Mouse (Mus musculus) left cerebral cortex, postnatal 10 days (tissue): ENCODE data around the gene Tmem8b. TPM values are rescaled to one million over a fixed set of nuclear protein-coding genes. Genes with fewer than 3 reads are reported as not detected.

Experiments used
- DNase-seq, 2 experiments: peaks; one replicate each; pipeline ENCODE4 v3.0.0; 2021 to 2022; ENCODE audit warnings: low spot score in 2 of 2, mixed read lengths in 1 of 2; ENCODE audit errors: extremely low spot score in 1 of 2
- intact Hi-C: fragments of 180-260 bp; cut with DNase I; formaldehyde crosslinking; loops from one replicate; pipeline ENCODE4 v1.15.1; 2025
- total RNA-seq, 2 experiments: library from RNA; stranded (reverse); gene quantifications; 2 replicates each; pipeline ENCODE4 v1.2.3; 2021

Gene Tmem8b
- total RNA-seq, 2 experiments from 2014 or later = 57.8 to 60.1 TPM

GRCm38 (mm10) chr4:43703851-43704250, 35.1 kb downstream of the Tmem8b start:
- peak in 1 of 2 experiments; percentile 58 for DNase-seq
- intact Hi-C loops = no loop called here

GRCm38 (mm10) chr4:43705991-43706390, 37.2 kb downstream of the Tmem8b start:
- intact Hi-C loops = loop anchor here (5.0 kb wide), 1 partner anchor 34 kb away; no protein-coding TSS in a partner anchor
- no peak for DNase-seq

- DNase-seq = no peak
- intact Hi-C loops = loop anchor here (5.0 kb wide), 1 partner anchor 38 kb away; no protein-coding TSS in a partner anchor
Measured at GRCm38 (mm10) chr4:43709869-43710268, 41.1 kb downstream of the Tmem8b start, which contains the start of gene Olfr71. Gene Olfr71, minus strand, starts transcription at chr4:43710255.

- intact Hi-C loops = loop anchor here (2.0 kb wide), 1 partner anchor 81 kb away; the partner anchor contains the start of gene Npr2
- peak; percentile 56 to 83 for DNase-seq
Measured at GRCm38 (mm10) chr4:43711821-43712220, 43.0 kb downstream of the Tmem8b start.

GRCm38 (mm10) chr4:43713652-43714219, 45.0 kb downstream of the Tmem8b start:
- DNase-seq = no peak
- intact Hi-C loops = loop anchor here (2.0 kb wide), 1 partner anchor 83 kb away; the partner anchor contains the start of gene Npr2

GRCm38 (mm10) chr4:43720491-43721228, 51.9 kb downstream of the Tmem8b start:
- intact Hi-C loops = no loop called here
- no peak for DNase-seq

GRCm38 (mm10) chr4:43722191-43722590, 53.4 kb downstream of the Tmem8b start:
- DNase-seq = peak in 1 of 2 experiments; percentile 40
- intact Hi-C loops = no loop called here

- intact Hi-C loops = no loop called here
- DNase-seq = peak in 1 of 2 experiments; percentile 68
Measured at GRCm38 (mm10) chr4:43724764-43725163, 56.0 kb downstream of the Tmem8b start.

GRCm38 (mm10) chr4:43726228-43726993, 57.6 kb downstream of the Tmem8b start:
- DNase-seq = no peak
- intact Hi-C loops = no loop called here

- intact Hi-C loops = no loop called here
- DNase-seq = peak in 1 of 2 experiments; percentile 90
Measured at GRCm38 (mm10) chr4:43726995-43727394, 58.2 kb downstream of the Tmem8b start, which contains the start of gene Hrct1. Gene Hrct1, plus strand, starts transcription at chr4:43727188.

- no peak for DNase-seq
- intact Hi-C loops = no loop called here
Measured at GRCm38 (mm10) chr4:43727718-43728575, 59.2 kb downstream of the Tmem8b start.

- DNase-seq = peak in 1 of 2 experiments; percentile 55
Measured at GRCm38 (mm10) chr4:43728576-43728954, 59.8 kb downstream of the Tmem8b start.

GRCm38 (mm10) chr4:43729126-43729525, 60.4 kb downstream of the Tmem8b start:
- peak in 1 of 2 experiments; percentile 14 for DNase-seq
- intact Hi-C loops = no loop called here

More at GRCm38 (mm10) chr4:43728576-43728954, 59.8 kb downstream of the Tmem8b start:
- intact Hi-C loops = no loop called here

- DNase-seq = peak in 1 of 2 experiments; percentile 75
- intact Hi-C loops = no loop called here
Measured at GRCm38 (mm10) chr4:43729794-43730550, 61.2 kb downstream of the Tmem8b start, which contains the start of gene Spaar. Gene Spaar, plus strand, starts transcription at chr4:43730034.

- intact Hi-C loops = no loop called here
- DNase-seq = peak in 1 of 2 experiments; percentile 23
Measured at GRCm38 (mm10) chr4:43730750-43731297, 62.1 kb downstream of the Tmem8b start.

- intact Hi-C loops = no loop called here
- peak in 1 of 2 experiments; percentile 22 for DNase-seq
Measured at GRCm38 (mm10) chr4:43732171-43732570, 63.4 kb downstream of the Tmem8b start.

GRCm38 (mm10) chr4:43733186-43733585, 64.4 kb downstream of the Tmem8b start:
- intact Hi-C loops = no loop called here

More at GRCm38 (mm10) chr4:43733186-43733585, 64.4 kb downstream of the Tmem8b start:
- peak in 1 of 2 experiments; percentile 31 for DNase-seq
